Mouse (Mus musculus) neutrophil, adult 5-6 weeks (primary cell): ENCODE data around the gene Nol4l. TPM values are rescaled to one million over a fixed set of nuclear protein-coding genes. Genes with fewer than 3 reads are reported as not detected.

Experiments
- ATAC-seq: fragments of 151-379, 151-347 bp; 2 replicates; pipeline ENCODE4 v1.8.0; 2017; ENCODE audit warnings: mild to moderate bottlenecking, moderate TSS enrichment; ENCODE audit not compliant: insufficient number of reproducible peaks, poor library complexity, low FRiP score, severe bottlenecking; ENCODE audit errors: extremely low read depth
- total RNA-seq: library from RNA; stranded (forward); fragments of 200-1000 nt; gene quantifications from 2 replicates; pipeline ENCODE4 v1.2.3, GENCODE M21; 2017

The Nol4l gene
- total RNA-seq, 1 experiment from 2014 or later = 2.0 TPM

DNA sequence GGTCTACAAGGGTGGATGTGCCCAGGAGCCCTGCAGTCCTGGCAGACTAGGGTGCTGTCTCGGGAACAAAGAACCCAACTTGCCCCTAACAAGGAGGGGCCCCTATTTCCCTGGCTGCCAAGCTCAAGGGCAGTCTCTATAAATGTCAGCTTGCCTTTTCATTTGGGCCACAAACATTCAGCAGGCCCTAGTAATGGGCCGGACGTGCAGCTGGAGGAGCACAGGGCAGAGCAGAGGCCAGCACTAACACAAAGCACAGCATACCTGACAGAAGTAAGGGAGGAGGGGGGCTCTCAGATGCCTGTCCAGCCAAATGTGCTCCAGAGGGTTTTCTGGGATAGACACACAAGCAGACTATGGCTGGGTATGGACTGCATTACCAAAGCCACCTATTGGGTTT lies 95.9 kb downstream of the Nol4l start:
- ATAC-seq = no peak

DNA sequence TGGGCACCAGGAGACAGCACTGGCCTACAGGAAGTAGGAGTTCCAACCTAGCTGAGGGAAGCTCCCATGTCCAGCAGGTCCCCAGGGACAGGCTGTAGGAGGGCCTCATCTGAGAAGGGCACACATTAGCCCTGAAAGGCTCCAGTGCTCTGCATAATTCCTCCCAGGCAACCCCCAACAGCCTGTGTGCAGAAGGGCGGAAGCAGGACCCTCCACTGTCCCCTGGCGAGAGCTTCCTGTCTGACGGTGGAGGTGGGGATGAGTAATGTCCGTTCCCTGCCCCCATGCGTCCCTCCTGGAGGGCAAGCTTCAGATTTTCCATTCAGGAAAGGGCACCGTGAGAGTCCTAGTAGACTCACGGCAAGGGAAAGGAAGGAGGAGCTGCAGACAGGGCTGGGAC lies 97.3 kb downstream of the Nol4l start:
- no peak for ATAC-seq

DNA sequence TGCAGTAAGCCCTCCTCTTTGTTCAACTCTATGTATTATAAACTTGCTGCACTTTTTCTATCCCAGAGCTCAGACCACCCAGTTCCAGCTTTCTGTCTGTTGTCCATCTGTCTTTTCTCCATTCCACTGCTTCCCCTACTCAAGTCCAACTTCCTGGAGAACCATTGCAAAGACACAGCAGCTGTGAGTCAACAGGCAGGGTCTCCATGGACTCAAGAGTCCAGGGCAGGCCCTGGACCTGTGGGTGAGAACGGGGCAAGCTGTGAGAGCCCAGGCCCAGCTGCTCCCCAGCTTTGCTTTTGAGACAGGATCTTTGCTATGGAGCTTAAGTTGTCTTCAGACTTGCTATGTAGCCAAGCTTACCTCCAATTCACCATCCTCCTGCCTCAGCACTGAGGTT lies 99.2 kb downstream of the Nol4l start:
- no peak for ATAC-seq

DNA sequence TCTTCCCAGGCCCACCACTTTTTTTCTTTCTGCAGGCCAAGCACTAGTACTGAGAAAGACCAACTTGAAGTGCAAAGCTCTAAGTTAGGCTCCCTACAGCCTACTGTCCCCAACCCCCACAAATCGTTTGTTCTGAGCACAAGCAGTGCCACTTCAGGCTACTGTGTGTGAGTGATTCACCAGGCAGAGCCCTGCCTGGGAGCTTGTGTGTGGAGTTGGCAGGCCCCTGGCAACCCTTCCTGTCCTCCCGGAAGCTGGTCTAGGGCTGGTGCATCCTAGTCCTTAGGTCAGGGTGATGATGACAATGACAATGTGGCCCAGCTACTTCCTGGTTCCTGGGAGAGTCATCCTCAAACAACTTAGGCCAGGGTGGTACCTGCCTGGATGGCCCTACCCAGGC lies 101.3 kb downstream of the Nol4l start:
- ATAC-seq = no peak

DNA sequence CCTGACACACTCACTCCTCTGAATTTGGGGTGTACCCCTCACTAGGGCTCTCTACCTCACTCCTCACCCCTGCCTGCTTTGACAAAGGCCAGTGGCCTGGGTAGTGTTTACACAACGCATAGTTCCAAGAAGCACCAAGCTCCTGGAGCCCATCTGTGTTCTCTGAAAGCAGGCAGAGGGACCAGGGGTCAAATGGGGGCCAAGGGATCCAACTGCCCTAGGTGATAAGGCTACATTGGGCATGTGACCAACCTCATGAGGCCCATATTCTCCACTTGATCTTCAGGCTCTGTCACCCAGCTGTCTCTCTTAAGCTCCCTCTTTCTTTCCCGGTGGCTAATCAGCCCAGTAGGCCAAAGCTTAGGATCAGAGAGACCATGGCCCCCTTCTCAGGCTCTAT lies 102.8 kb downstream of the Nol4l start:
- ATAC-seq = no peak

DNA sequence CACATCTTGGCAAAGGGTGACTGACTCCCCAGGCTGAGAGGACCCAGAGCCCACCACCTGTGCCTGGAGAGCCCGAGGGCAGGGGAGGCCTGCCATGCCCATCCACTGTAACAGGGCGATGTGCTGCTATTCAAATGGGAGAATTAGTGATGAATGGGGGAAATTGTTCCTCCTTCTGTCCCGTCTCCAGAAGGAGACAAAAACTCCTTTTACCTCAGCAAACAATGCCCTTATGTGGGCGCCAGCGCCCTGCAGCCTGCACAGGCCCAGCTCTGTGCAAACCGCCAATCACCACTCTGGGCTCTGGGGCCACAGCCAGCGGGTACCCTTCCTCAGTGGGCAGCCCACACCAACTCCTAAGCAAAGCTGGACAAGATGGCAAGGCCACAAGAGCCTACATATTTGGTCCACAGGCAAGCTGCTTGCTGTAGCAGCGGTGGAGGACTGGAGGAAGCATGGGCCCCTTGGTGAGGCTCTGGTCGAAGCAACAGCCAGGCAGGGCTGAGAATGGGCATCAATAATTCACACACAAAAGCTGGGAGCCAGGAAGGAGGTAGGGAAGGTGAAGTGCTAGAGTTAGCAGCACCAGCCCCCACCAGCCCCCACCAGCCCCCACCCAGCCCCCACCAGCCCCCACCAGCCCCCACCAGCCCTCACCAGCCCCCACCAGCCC lies 103.6 kb downstream of the Nol4l start:
- ATAC-seq = no peak

DNA sequence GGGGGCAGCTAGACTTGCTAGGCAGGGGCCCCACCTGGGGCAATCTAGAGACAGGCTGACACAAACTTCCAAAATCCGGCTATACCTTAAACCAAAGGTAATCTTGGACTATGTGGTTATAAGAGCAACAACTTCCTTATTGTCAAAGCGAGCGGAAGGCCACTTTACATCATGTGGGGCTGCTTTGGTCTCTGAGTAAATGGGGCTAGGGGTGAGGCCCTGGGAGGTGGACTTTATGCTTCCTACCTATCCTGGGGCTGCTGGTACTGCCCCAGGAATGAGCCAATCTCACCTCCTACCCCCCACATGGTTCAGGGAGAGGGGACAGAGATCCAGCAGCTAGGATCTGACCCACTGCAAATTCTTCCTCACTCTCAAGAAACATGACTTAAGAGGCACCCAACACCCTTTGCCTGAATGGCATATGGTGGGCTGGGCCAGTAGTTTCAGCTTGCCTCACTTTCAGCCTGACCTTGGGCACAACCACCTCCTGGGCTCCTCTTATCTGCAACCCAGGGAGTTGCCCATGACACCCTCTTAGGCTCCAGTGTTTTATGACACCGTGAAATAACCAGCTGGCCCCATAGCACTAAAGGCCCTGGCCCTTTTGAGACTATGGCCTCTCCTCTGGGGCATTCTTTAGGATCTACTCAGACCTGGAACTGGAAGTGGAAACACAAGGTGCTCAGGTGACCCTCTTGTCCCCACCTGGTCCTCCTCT lies 104.5 kb downstream of the Nol4l start:
- ATAC-seq = no peak

DNA sequence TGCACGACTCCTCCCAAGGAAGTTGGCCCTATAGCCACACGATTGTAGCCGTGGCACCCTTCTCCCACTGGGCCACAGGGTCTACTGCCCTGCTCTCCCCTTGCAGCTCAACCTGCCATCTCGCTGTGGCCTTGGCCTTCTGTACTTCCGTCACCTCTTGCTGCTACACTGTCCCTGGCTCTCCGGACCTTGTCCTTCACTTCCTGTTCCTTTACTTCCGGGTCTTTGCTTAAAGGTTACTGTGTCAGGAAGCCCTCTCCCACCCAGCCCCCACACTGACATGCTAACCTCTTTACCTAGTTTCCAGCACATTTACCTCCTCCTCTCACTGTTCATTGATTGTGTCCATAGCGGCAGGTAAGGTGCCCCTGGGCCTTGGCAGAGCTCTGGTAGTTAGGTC lies 105.2 kb downstream of the Nol4l start:
- ATAC-seq = no peak

DNA sequence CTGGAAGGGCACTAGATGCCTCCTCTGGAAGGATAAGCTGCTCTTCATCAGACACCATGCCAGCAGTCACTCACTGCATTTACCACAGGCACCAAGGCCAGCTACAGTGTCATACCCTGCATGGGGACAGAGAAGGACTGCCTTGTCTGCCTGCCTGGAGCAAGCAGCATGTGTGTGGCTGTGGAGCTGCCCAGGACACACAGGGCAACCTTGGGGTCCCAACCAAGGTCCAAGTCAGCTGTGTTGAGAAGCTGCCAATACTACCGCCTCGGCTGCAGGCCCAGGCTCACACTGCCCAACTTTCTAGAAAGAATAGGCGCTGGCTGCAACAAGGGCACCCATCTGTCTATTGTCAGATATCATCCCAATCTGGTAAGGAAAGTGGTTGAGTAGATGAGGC lies 106.7 kb downstream of the Nol4l start:
- ATAC-seq = no peak

DNA sequence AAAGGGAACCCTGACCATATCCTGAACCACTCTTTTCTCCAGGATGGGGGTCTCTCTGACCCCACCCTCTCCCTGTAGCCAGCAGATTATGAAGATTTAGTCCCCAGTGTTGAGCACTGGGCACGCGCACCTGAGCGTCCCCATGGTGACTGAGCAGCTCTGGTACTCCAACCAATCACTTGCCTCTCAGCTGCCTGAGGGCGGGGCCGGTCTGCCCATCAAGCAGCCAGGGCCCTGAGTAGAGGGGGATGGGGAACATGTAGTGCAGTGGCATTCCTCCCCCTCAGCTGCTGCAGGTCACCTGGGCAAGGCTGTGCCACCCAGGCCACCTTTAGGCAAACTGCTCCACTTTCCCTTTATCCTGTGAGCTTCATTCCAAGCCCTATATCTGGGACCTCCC lies 107.7 kb downstream of the Nol4l start:
- ATAC-seq = no peak

DNA sequence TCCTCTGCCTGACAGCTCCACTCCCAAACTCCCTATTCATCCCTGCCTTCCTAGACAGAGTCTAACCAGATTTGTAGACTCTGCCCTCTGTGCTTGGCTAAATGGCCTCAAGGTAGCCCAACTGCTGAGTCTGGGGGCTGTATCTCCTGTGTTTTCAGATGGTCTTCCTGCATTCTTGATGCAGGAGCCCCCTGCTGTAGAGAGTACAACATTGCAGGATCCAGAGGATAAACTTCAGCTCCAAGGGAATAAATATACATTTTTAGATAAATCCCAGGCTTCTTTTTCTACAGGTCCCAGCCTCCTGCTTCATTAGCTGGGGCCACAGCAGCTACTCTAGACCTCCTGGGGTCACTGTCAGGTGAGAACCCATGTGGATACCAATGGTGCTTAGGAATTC lies 108.5 kb downstream of the Nol4l start:
- ATAC-seq = no peak

DNA sequence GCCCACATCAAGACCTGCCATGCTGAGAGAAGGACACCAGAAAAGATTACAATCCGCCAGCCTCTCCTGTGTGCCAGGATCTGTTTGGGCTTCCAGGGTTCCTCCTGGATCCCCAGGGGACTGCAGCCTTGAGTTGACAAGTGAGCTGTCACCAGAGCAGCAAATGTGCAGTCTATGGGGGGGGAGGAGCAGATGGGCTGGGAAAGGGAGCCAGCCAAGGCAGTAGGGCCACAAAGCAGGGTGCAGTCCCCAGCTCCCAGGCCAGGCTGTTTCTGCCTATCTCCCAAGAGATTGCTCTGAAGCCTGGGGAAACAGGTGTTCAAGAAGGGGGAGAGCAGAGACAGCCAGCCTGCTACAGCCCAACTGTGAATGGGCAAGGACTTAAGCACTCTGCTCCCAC lies 111.4 kb downstream of the Nol4l start:
- ATAC-seq = no peak

DNA sequence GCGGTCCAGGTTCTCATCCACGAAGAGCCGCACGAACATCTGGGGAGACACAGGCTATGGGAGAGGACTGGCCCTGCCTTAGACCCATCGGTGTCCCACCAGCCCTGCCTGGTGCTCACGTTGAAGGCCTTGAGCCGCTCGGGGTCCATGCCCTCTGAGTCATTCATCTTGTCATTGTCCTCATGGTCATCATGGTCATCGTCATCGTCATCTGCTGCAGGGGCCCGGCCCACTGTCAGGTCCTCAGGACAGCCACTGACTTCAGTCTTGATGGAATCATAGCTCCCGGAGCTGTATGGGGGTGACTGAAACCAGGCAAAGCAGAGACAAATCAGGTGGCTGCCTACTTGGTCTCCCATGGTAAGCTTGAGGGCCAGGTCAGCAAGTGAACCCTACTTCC lies 111.9 kb downstream of the Nol4l start:
- ATAC-seq = no peak

DNA sequence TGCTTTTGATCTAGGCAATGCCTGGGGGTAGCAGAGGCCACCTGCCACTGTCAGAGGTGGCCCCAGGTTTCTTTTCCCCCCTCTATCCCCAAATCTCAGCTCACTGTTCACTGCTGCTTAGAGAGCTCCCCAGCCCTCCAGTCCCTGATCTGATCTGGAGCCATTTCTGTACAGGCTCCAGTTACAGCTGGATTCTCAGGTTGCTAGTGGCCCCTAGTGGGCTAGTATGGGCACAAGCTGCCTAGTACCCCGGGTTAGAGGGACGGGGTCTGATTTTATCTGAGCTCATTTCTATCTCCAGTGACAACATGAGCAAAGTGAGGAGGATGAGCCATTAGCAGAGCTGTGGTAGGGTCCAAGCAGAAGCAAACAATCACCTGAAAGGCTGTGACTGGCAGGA lies 115.2 kb downstream of the Nol4l start:
- ATAC-seq = no peak

DNA sequence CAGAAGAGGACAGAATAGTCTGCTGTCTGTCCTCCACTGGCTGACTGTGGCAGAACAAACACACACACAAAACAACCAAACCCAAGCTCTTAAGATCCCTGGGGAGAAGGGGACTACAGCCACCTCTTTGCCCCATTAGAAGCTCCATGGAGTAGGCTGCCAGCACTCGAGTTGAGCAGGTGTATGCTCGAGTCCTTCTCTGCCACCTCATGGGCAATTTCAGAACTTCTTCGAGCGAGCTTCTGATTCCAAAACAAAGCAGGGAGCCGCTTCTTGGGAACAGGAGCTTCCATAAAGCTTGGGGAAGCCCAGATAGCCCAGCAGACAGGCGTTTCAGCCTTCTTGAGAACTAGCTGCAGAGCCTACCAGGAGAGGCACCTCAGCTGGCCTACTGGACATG lies 117.2 kb downstream of the Nol4l start:
- ATAC-seq = no peak

DNA sequence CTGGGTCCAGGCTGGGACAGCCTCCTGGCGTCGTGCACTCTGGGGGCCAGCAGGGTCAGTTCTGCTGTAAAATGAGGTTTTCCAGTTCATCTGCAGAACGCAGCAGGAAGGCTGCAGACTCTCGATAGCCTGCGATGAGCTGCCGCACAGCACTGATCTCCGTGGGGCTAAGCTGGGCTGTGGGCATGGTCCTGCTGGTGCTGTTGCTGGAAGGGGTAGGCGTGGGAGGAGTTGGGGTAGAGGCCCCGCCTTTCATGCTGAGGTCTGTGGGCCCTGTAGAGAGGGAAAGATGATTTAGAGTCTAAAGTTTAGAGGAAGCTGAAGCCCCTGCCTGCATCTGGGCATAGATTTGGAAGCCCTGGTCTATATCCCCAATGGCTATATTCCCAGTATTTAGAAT lies 118.2 kb downstream of the Nol4l start:
- ATAC-seq = no peak

DNA sequence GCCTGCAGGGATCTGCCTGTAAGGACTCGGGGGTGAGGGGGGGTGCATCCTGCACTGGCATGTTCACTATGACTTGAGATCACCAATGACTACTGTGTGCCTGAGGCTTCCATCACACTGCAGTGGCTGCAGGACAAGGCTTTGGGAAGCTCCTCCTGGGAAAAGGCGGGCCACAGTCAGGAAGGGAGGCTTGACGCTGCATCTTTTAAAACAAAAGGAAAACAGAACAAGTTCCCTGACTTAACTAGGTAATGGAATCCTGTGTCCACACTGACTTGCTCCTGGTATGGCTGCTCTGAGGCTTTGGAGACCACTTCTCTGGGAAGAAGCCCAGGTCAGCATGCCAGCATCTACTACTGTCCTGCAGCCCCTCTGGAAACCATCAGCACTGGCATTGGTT lies 120.8 kb downstream of the Nol4l start:
- ATAC-seq = no peak

DNA sequence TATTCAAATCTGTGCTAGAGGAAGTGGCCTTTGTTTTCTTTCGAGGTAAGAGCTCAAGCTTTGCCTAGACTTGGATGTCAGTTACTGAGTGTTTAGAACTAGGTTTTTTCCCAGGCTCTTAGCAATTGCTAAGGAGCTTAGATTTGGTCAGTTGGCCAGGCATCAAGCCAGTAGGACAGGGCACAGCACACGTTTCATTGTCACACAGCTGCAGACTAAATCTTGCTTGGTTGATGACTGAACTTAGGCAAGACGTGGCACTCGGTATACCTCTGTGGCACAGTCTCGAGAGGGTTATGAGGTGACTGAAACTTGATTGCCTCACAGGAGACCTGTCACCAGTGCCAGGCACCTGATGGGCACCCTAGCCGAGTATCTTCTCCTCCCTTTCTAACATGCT lies 122.9 kb downstream of the Nol4l start:
- ATAC-seq = no peak

DNA sequence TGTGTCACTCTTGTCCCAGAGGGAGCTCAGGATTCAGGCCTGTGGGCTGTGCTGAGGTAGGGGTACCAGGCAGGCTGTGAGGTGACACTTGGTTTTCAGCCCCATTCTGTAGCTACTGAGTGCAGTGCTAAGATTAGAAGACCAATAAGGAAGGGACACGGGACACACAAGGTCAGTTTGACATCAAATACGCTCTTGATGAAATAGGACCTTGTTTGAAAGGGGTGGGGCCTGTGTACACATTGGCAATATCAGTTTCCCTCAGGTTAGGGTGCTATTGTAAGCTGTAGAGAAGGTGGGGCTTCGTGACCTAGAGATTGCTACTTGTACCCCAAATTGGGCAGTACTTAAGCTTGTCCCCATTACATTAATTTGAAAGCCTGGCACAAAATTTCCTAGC lies 124.9 kb downstream of the Nol4l start:
- no peak for ATAC-seq

DNA sequence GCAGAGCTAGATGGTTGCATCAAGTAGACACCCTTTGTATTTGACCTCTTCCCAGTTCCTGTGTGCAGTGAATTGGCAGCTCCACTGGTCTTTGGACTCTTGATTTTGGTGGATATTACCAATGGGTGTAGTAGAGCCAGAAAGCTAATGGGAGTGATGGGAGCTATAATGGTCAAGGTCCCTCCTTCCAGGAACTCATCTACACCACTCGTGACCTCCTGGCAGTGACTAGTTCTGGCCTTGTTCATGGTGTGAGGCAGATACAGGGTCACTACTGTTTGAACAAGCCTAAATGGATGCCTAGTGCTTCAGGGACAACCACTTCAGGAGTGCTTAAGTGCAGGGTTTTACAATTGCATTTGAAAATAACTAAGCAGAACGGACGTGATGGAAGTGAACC lies 125.7 kb downstream of the Nol4l start:
- ATAC-seq = no peak

DNA sequence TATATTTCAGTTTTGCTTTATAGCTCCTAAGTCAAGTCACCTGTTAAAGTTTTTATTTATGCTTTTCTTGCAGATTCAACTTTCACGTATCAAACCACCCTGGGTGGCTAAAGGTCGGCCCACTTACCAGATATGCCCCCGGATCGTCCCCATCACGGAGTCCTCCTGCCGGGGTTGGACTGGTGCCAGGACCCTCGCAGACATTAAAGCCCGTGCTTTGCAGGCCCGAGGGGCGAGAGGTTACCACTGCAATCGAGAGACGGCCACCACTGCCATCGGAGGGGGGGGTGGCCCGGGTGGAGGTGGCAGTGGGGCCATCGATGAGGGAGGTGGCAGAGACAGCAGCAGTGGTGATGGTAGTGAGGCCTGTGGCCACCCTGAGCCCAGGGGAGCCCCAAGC lies 130.6 kb downstream of the Nol4l start:
- ATAC-seq = no peak
